Mouse (Mus musculus): ENCODE results near the gene Arfip1. TPM values are rescaled to one million over a fixed set of nuclear protein-coding genes. Genes with fewer than 3 reads are reported as not detected.
"Not testable (repeated sequence)": the region's sequence is repeated elsewhere in the genome, so short reads cannot be mapped to it uniquely, and the experiment has no call there.

Gene Arfip1
- polyA plus RNA-seq, 1 experiment: not detected

- 84% methylated on average over 2 of the region's 2 CpGs for WGBS
- TF ChIP-seq POLR2A (IDR thresholded peaks at IDR 0.05; ENCODE audit: insufficient read depth, low read depth, low read length) (no peak), CTCF (IDR thresholded peaks at IDR 0.05; ENCODE audit: insufficient read depth, low read depth, low read length) (no peak)
- H3K4me3 ChIP-seq (ENCODE audit: insufficient read depth, low read depth, low read length): no peak within 1 kb of the TSS
- peaks cover 9% of the 10 kb centered on the region for H3K4me1 ChIP-seq (ENCODE audit: control insufficient read depth, insufficient read depth, low read length)
- no peak within 1 kb of the TSS for H3K27ac ChIP-seq (ENCODE audit: insufficient read depth, low read depth, low read length)
Measured at GRCm38 (mm10) chr3:84593274-84593673, 10.8 kb upstream of the Arfip1 start, which contains the start of gene Tigd4. Gene Tigd4, plus strand, starts transcription at chr3:84593574.

GRCm38 (mm10) chr3:84586736-84587135 is 4.3 kb upstream of the Arfip1 start:
- no peak overlapping the region for H3K27ac ChIP-seq (ENCODE audit: insufficient read depth, low read depth, low read length)
- H3K4me3 ChIP-seq (ENCODE audit: insufficient read depth, low read depth, low read length): no peak overlapping the region
- TF ChIP-seq CTCF (IDR thresholded peaks at IDR 0.05; ENCODE audit: insufficient read depth, low read depth, low read length) (no peak), POLR2A (IDR thresholded peaks at IDR 0.05; ENCODE audit: insufficient read depth, low read depth, low read length) (no peak)
- H3K4me1 ChIP-seq (ENCODE audit: control insufficient read depth, insufficient read depth, low read length): no peaks in the 10 kb centered on the region; the same call in 1 of the 2 replicates
- WGBS: 24% methylated on average over 5 of the region's 5 CpGs

- H3K4me3 ChIP-seq (ENCODE audit: insufficient read depth, low read depth, low read length): peak overlapping the region; percentile 76
- H3K27ac ChIP-seq (ENCODE audit: insufficient read depth, low read depth, low read length): peak overlapping the region; percentile 38
- under 1% methylated on average over 27 of the region's 27 CpGs for WGBS
- H3K4me1 ChIP-seq (ENCODE audit: control insufficient read depth, insufficient read depth, low read length): no peaks in the 10 kb centered on the region; the same call in 1 of the 2 replicates
- TF ChIP-seq POLR2A (IDR thresholded peaks at IDR 0.05; ENCODE audit: insufficient read depth, low read depth, low read length) (no peak), CTCF (IDR thresholded peaks at IDR 0.05; ENCODE audit: insufficient read depth, low read depth, low read length) (no peak)
Measured at GRCm38 (mm10) chr3:84582913-84583276, 470 bp upstream of the Arfip1 start.

GRCm38 (mm10) chr3:84581696-84582022 is 766 bp downstream of the Arfip1 start:
- WGBS: 0% methylated on average over 4 of the region's 4 CpGs
- Histone ChIP-seq H3K27ac (ENCODE audit: insufficient read depth, low read depth, low read length) (peak overlapping the region; percentile 38; the same call in 1 of the 2 replicates), H3K4me1 (ENCODE audit: control insufficient read depth, insufficient read depth, low read length) (no peaks in the 10 kb centered on the region; the same call in 1 of the 2 replicates), H3K4me3 (ENCODE audit: insufficient read depth, low read depth, low read length) (peak overlapping the region; percentile 76)
- TF ChIP-seq POLR2A (IDR thresholded peaks at IDR 0.05; ENCODE audit: insufficient read depth, low read depth, low read length) (no peak), CTCF (IDR thresholded peaks at IDR 0.05; ENCODE audit: insufficient read depth, low read depth, low read length) (no peak)

- no peak overlapping the region for H3K4me3 ChIP-seq (ENCODE audit: insufficient read depth, low read depth, low read length)
- H3K4me1 ChIP-seq (ENCODE audit: control insufficient read depth, insufficient read depth, low read length): no peaks in the 10 kb centered on the region; the same call in 1 of the 2 replicates
- H3K27ac ChIP-seq (ENCODE audit: insufficient read depth, low read depth, low read length): no peak overlapping the region
- no peak for TF ChIP-seq CTCF (IDR thresholded peaks at IDR 0.05; ENCODE audit: insufficient read depth, low read depth, low read length)
- TF ChIP-seq POLR2A (IDR thresholded peaks at IDR 0.05; ENCODE audit: insufficient read depth, low read depth, low read length): no peak
- 29% methylated on average over 4 of the region's 4 CpGs for WGBS
Measured at GRCm38 (mm10) chr3:84580716-84581115, 1.7 kb downstream of the Arfip1 start.

GRCm38 (mm10) chr3:84570501-84570900 is 11.9 kb downstream of the Arfip1 start:
- no peak for TF ChIP-seq POLR2A (IDR thresholded peaks at IDR 0.05; ENCODE audit: insufficient read depth, low read depth, low read length)
- TF ChIP-seq CTCF (IDR thresholded peaks at IDR 0.05; ENCODE audit: insufficient read depth, low read depth, low read length): no peak
- Histone ChIP-seq H3K4me1 (ENCODE audit: control insufficient read depth, insufficient read depth, low read length) (peaks cover 8% of the 10 kb centered on the region), H3K4me3 (ENCODE audit: insufficient read depth, low read depth, low read length) (no peak overlapping the region), H3K27ac (ENCODE audit: insufficient read depth, low read depth, low read length) (no peak overlapping the region)
- 42% methylated on average over 3 of the region's 3 CpGs for WGBS

- no peak for TF ChIP-seq CTCF (IDR thresholded peaks at IDR 0.05; ENCODE audit: insufficient read depth, low read depth, low read length)
- TF ChIP-seq POLR2A (IDR thresholded peaks at IDR 0.05; ENCODE audit: insufficient read depth, low read depth, low read length): no peak
- H3K27ac ChIP-seq (ENCODE audit: insufficient read depth, low read depth, low read length): no peak overlapping the region
- no peak overlapping the region for H3K4me3 ChIP-seq (ENCODE audit: insufficient read depth, low read depth, low read length)
- H3K4me1 ChIP-seq (ENCODE audit: control insufficient read depth, insufficient read depth, low read length): peaks cover 8% of the 10 kb centered on the region
- 74% methylated on average over 6 of the region's 6 CpGs for WGBS
Measured at GRCm38 (mm10) chr3:84569587-84569986, 12.8 kb downstream of the Arfip1 start.

GRCm38 (mm10) chr3:84568540-84568939 is 13.9 kb downstream of the Arfip1 start:
- peaks cover 8% of the 10 kb centered on the region for H3K4me1 ChIP-seq (ENCODE audit: control insufficient read depth, insufficient read depth, low read length)
- WGBS: 66% methylated on average over 6 of the region's 6 CpGs
- no peak overlapping the region for H3K4me3 ChIP-seq (ENCODE audit: insufficient read depth, low read depth, low read length)
- H3K27ac ChIP-seq (ENCODE audit: insufficient read depth, low read depth, low read length): no peak overlapping the region
- no peak for TF ChIP-seq CTCF (IDR thresholded peaks at IDR 0.05; ENCODE audit: insufficient read depth, low read depth, low read length)
- no peak for TF ChIP-seq POLR2A (IDR thresholded peaks at IDR 0.05; ENCODE audit: insufficient read depth, low read depth, low read length)

GRCm38 (mm10) chr3:84563415-84563814 is 19.0 kb downstream of the Arfip1 start:
- TF ChIP-seq CTCF (IDR thresholded peaks at IDR 0.05; ENCODE audit: insufficient read depth, low read depth, low read length): no peak
- TF ChIP-seq POLR2A (IDR thresholded peaks at IDR 0.05; ENCODE audit: insufficient read depth, low read depth, low read length): no peak
- Histone ChIP-seq H3K4me1 (ENCODE audit: control insufficient read depth, insufficient read depth, low read length) (0 out of 2 replicates have a peak, but pooled peaks cover 4% of the 10 kb centered on the region), H3K27ac (ENCODE audit: insufficient read depth, low read depth, low read length) (no peak overlapping the region), H3K4me3 (ENCODE audit: insufficient read depth, low read depth, low read length) (no peak overlapping the region)
- 68% methylated on average over 4 of the region's 4 CpGs for WGBS

- 98% methylated on average over 2 of the region's 2 CpGs for WGBS
- not testable (repeated sequence) for H3K27ac ChIP-seq (ENCODE audit: insufficient read depth, low read depth, low read length); H3K4me3 ChIP-seq (ENCODE audit: insufficient read depth, low read depth, low read length); H3K4me1 ChIP-seq (ENCODE audit: control insufficient read depth, insufficient read depth, low read length)
Measured at GRCm38 (mm10) chr3:84562911-84563310, 19.5 kb downstream of the Arfip1 start.
